Mouse (Mus musculus): ENCODE measurements around the gene Kng1.

- TF ChIP-seq CTCF (IDR thresholded peaks at IDR 0.05; ENCODE audit: low read depth, low read length) = no peak
- no peak for TF ChIP-seq POLR2A (IDR thresholded peaks at IDR 0.05; ENCODE audit: extremely low read depth, insufficient read depth, low read length)
Measured at GRCm38 (mm10) chr16:23123104-23123503, 65.4 kb downstream of the Kng1 start.

All from liver, adult 2 months (tissue).